Mouse (Mus musculus): Measurements from ENCODE around the gene Rapgef1.

DNA sequence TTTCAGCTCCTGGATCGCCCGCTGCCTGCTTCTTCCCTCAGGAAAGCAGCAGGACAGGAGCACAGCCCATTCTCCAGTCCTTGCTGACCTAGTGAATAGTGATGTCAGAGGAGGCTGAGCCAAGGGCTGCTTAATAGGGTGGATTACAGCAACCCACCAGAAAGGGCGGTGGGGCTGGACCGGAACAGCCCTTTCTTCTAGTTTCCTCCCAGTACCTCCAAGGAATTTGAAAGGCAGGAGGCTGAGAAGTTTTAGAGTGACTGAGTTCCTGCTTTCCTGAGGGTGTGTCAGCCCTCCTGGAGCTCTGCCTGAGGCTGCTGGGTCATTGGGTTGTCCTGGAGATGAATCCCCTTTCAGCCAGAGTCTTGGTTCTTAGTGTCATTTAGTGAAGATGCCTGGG, 23.9 kb downstream of the Rapgef1 start:
- TF ChIP-seq CHD2 (IDR thresholded peaks at IDR 0.05; ENCODE audit: low read depth, low read length) (no peak), MAFK (IDR thresholded peaks at IDR 0.05; ENCODE audit: insufficient read depth, low read depth, low read length) (no peak), ZNF384 (IDR thresholded peaks at IDR 0.05; ENCODE audit: low read depth, low read length) (no peak), ZC3H11A (IDR thresholded peaks at IDR 0.05; ENCODE audit: borderline replicate concordance, low read depth, low read length) (no peak), HCFC1 (IDR thresholded peaks at IDR 0.05; ENCODE audit: borderline replicate concordance, insufficient read depth, low read length) (0 out of 2 replicates have a peak, but pooled peaks have one; percentile 26)

All from ES-E14 (cell line).